Mouse (Mus musculus) liver, embryonic 13.5 days (tissue): ENCODE data around the gene Prrx1. TPM values are rescaled to one million over a fixed set of nuclear protein-coding genes. Genes with fewer than 3 reads are reported as not detected.
A peak's percentile ranks its signal among the peaks of the same experiment; 100 is the strongest.

Experiments
- ATAC-seq: fragments of 200-750 bp; cut with Nextera tagmentation; 2 replicates; pipeline ENCODE4 v1.8.0; 2017; ENCODE audit warnings: low read depth, mild to moderate bottlenecking, moderate number of reproducible peaks, moderate library complexity
- DNase-seq: peaks from one replicate; pipeline ENCODE4 v3.0.0; 2022
- H3K27ac ChIP-seq: fragments of 300-500 bp; sonication (generic); 2 replicates; pipeline ENCODE4 v1.5.1; 2015; ENCODE audit warnings: moderate library complexity, mild to moderate bottlenecking, inconsistent platforms
- H3K27me3 ChIP-seq: fragments of 300-500 bp; sonication (generic); 2 replicates; pipeline ENCODE4 v1.6.1; 2015; ENCODE audit warnings: mild to moderate bottlenecking, inconsistent platforms
- H3K36me3 ChIP-seq: fragments of 300-500 bp; sonication (generic); 2 replicates; pipeline ENCODE4 v1.6.1; 2015; ENCODE audit warnings: mild to moderate bottlenecking, inconsistent platforms
- H3K4me1 ChIP-seq: fragments of 300-500 bp; sonication (generic); replicated peaks from 2 replicates; pipeline ENCODE4 v1.6.1; 2015; ENCODE audit warnings: inconsistent platforms
- H3K4me2 ChIP-seq: fragments of 300-500 bp; sonication (generic); 2 replicates; pipeline ENCODE4 v1.6.1; 2015; ENCODE audit warnings: inconsistent platforms, mild to moderate bottlenecking, moderate library complexity
- H3K4me3 ChIP-seq: fragments of 300-500 bp; sonication (generic); replicated peaks from 2 replicates; pipeline ENCODE4 v1.5.1; 2015; ENCODE audit warnings: mild to moderate bottlenecking, inconsistent platforms
- H3K9ac ChIP-seq: fragments of 300-500 bp; sonication (generic); 2 replicates; pipeline ENCODE4 v1.6.1; 2015; ENCODE audit warnings: mild to moderate bottlenecking, inconsistent platforms
- H3K9me3 ChIP-seq: fragments of 300-500 bp; sonication (generic); replicated peaks from 2 replicates; pipeline ENCODE4 v1.6.1; 2016; ENCODE audit warnings: inconsistent platforms
- WGBS: fragments of 180-500 bp; shearing (Covaris S2); methylation state at CpG from one replicate; pipeline ENCODE4 v1.1.7; 2015; ENCODE audit not compliant: insufficient replicate concordance; 5-methylcytosine and 5-hydroxymethylcytosine counted together
- polyA plus RNA-seq: library from polyadenylated mRNA; unstranded; fragments of >200 nt; fragmentation: Nextera tagmentation; extraction: Ambion mirVana; gene quantifications from 2 replicates; pipeline ENCODE4 v1.2.1, GENCODE M21; 2015

Prrx1 gene
- polyA plus RNA-seq, 1 experiment from 2014 or later: 0.25 TPM

- Histone ChIP-seq H3K9ac (no peak overlapping the region), H3K4me3 (no peak overlapping the region)
These were observed 3.3 kb downstream of the Prrx1 start for GRCm38 (mm10) chr1:163310023-163310754.

GRCm38 (mm10) chr1:163309466-163309865 is 4.0 kb downstream of the Prrx1 start:
- peaks cover 72% of the 10 kb centered on the region for H3K27me3 ChIP-seq
- no peak overlapping the region for H3K4me3 ChIP-seq

More at GRCm38 (mm10) chr1:163310023-163310754, 3.3 kb downstream of the Prrx1 start:
- H3K4me1 ChIP-seq: no peaks in the 10 kb centered on the region
- no peaks in the 10 kb centered on the region for H3K9me3 ChIP-seq
- 24% methylated on average over 8 of the region's 8 CpGs for WGBS
- no peak for ATAC-seq
- H3K4me2 ChIP-seq: no peak overlapping the region
- H3K27ac ChIP-seq: no peak overlapping the region
- DNase-seq: no peak
- H3K27me3 ChIP-seq: peaks cover 80% of the 10 kb centered on the region
- H3K36me3 ChIP-seq: no peaks in the 10 kb centered on the region

GRCm38 (mm10) chr1:163308631-163309030 is 4.9 kb downstream of the Prrx1 start:
- 2% methylated on average over 24 of the region's 24 CpGs for WGBS
- Histone ChIP-seq H3K9ac (no peak overlapping the region), H3K4me1 (no peaks in the 10 kb centered on the region), H3K27me3 (peaks cover 64% of the 10 kb centered on the region), H3K4me2 (0 out of 2 replicates have a peak overlapping the region, but pooled peaks have one; percentile 10), H3K4me3 (no peak overlapping the region), H3K36me3 (no peaks in the 10 kb centered on the region), H3K9me3 (no peaks in the 10 kb centered on the region), H3K27ac (no peak overlapping the region)
- DNase-seq: no peak
- ATAC-seq: no peak

More at GRCm38 (mm10) chr1:163309466-163309865, 4.0 kb downstream of the Prrx1 start:
- no peaks in the 10 kb centered on the region for H3K4me1 ChIP-seq
- H3K9me3 ChIP-seq: no peaks in the 10 kb centered on the region
- no peak overlapping the region for H3K9ac ChIP-seq
- no peak overlapping the region for H3K4me2 ChIP-seq
- H3K36me3 ChIP-seq: no peaks in the 10 kb centered on the region
- no peak for ATAC-seq
- WGBS: 13% methylated on average over 2 of the region's 2 CpGs
- no peak for DNase-seq
- no peak overlapping the region for H3K27ac ChIP-seq

GRCm38 (mm10) chr1:163307706-163308105 is 5.8 kb downstream of the Prrx1 start:
- no peak overlapping the region for H3K27ac ChIP-seq
- no peak for ATAC-seq
- H3K4me1 ChIP-seq: no peaks in the 10 kb centered on the region
- WGBS: 40% methylated on average over 11 of the region's 11 CpGs
- H3K36me3 ChIP-seq: no peaks in the 10 kb centered on the region
- H3K27me3 ChIP-seq: peaks cover 55% of the 10 kb centered on the region
- DNase-seq: no peak
- H3K9ac ChIP-seq: no peak overlapping the region
- no peak overlapping the region for H3K4me2 ChIP-seq
- no peaks in the 10 kb centered on the region for H3K9me3 ChIP-seq
- H3K4me3 ChIP-seq: no peak overlapping the region

GRCm38 (mm10) chr1:163305956-163306355 is 7.6 kb downstream of the Prrx1 start:
- Histone ChIP-seq H3K27me3 (peaks cover 37% of the 10 kb centered on the region), H3K4me1 (no peaks in the 10 kb centered on the region), H3K4me2 (no peak overlapping the region), H3K27ac (no peak overlapping the region), H3K36me3 (no peaks in the 10 kb centered on the region), H3K9ac (no peak overlapping the region), H3K4me3 (no peak overlapping the region), H3K9me3 (no peaks in the 10 kb centered on the region)
- DNase-seq (no peak), ATAC-seq (no peak)
- 45% methylated on average over 1 of the region's 1 CpGs for WGBS

GRCm38 (mm10) chr1:163304837-163305236 is 8.7 kb downstream of the Prrx1 start:
- no peak overlapping the region for H3K27ac ChIP-seq
- no peak overlapping the region for H3K9ac ChIP-seq
- 76% methylated on average over 3 of the region's 3 CpGs for WGBS
- DNase-seq: no peak
- no peaks in the 10 kb centered on the region for H3K36me3 ChIP-seq
- no peak overlapping the region for H3K4me3 ChIP-seq
- H3K27me3 ChIP-seq: peaks cover 26% of the 10 kb centered on the region
- H3K4me1 ChIP-seq: no peaks in the 10 kb centered on the region
- H3K9me3 ChIP-seq: no peaks in the 10 kb centered on the region
- ATAC-seq: no peak
- no peak overlapping the region for H3K4me2 ChIP-seq

GRCm38 (mm10) chr1:163302292-163302691 is 11.2 kb downstream of the Prrx1 start:
- no peak overlapping the region for H3K27ac ChIP-seq
- H3K4me3 ChIP-seq: no peak overlapping the region
- H3K27me3 ChIP-seq: peaks cover under 1% of the 10 kb centered on the region; the same call in 1 of the 2 replicates
- ATAC-seq: no peak
- no peaks in the 10 kb centered on the region for H3K36me3 ChIP-seq
- H3K9me3 ChIP-seq: no peaks in the 10 kb centered on the region
- H3K4me1 ChIP-seq: no peaks in the 10 kb centered on the region
- 26% methylated on average over 6 of the region's 6 CpGs for WGBS
- H3K9ac ChIP-seq: no peak overlapping the region
- DNase-seq: no peak
- H3K4me2 ChIP-seq: no peak overlapping the region

GRCm38 (mm10) chr1:163293152-163293551 is 20.4 kb downstream of the Prrx1 start:
- H3K36me3 ChIP-seq: no peaks in the 10 kb centered on the region
- 59% methylated on average over 4 of the region's 4 CpGs for WGBS
- no peaks in the 10 kb centered on the region for H3K9me3 ChIP-seq
- no peaks in the 10 kb centered on the region for H3K4me1 ChIP-seq
- no peak overlapping the region for H3K27ac ChIP-seq
- DNase-seq (no peak), ATAC-seq (no peak)
- H3K4me3 ChIP-seq: no peak overlapping the region
- H3K9ac ChIP-seq: no peak overlapping the region
- no peak overlapping the region for H3K4me2 ChIP-seq
- no peaks in the 10 kb centered on the region for H3K27me3 ChIP-seq

GRCm38 (mm10) chr1:163291925-163292324 is 21.6 kb downstream of the Prrx1 start:
- H3K36me3 ChIP-seq: no peaks in the 10 kb centered on the region
- H3K9me3 ChIP-seq: no peaks in the 10 kb centered on the region
- no peaks in the 10 kb centered on the region for H3K4me1 ChIP-seq
- H3K9ac ChIP-seq: no peak overlapping the region
- no peak for DNase-seq
- no peak overlapping the region for H3K4me2 ChIP-seq
- H3K4me3 ChIP-seq: no peak overlapping the region
- WGBS: 68% methylated on average over 2 of the region's 2 CpGs
- H3K27me3 ChIP-seq: no peaks in the 10 kb centered on the region
- ATAC-seq: no peak
- H3K27ac ChIP-seq: no peak overlapping the region

- H3K4me1 ChIP-seq: no peaks in the 10 kb centered on the region
- H3K9me3 ChIP-seq: no peaks in the 10 kb centered on the region
- 78% methylated on average over 7 of the region's 7 CpGs for WGBS
- H3K36me3 ChIP-seq: no peaks in the 10 kb centered on the region
- H3K4me2 ChIP-seq: no peak overlapping the region
- H3K27me3 ChIP-seq: no peaks in the 10 kb centered on the region
- H3K4me3 ChIP-seq: no peak overlapping the region
- no peak for ATAC-seq
- no peak overlapping the region for H3K27ac ChIP-seq
- H3K9ac ChIP-seq: no peak overlapping the region
- no peak for DNase-seq
These were observed 24.4 kb downstream of the Prrx1 start for GRCm38 (mm10) chr1:163289131-163289530.

GRCm38 (mm10) chr1:163285539-163285938 is 28.0 kb downstream of the Prrx1 start:
- WGBS: 51% methylated on average over 1 of the region's 1 CpGs
- H3K4me3 ChIP-seq: no peak overlapping the region
- no peak overlapping the region for H3K9ac ChIP-seq
- DNase-seq: no peak
- H3K36me3 ChIP-seq: no peaks in the 10 kb centered on the region
- H3K4me2 ChIP-seq: no peak overlapping the region
- ATAC-seq: no peak
- no peaks in the 10 kb centered on the region for H3K27me3 ChIP-seq
- no peaks in the 10 kb centered on the region for H3K4me1 ChIP-seq
- H3K27ac ChIP-seq: no peak overlapping the region
- H3K9me3 ChIP-seq: no peaks in the 10 kb centered on the region

GRCm38 (mm10) chr1:163285136-163285535 is 28.4 kb downstream of the Prrx1 start:
- no peaks in the 10 kb centered on the region for H3K9me3 ChIP-seq
- WGBS: 40% methylated on average over 3 of the region's 3 CpGs
- no peaks in the 10 kb centered on the region for H3K27me3 ChIP-seq
- H3K36me3 ChIP-seq: no peaks in the 10 kb centered on the region
- no peak overlapping the region for H3K9ac ChIP-seq
- DNase-seq (no peak), ATAC-seq (no peak)
- H3K4me2 ChIP-seq: no peak overlapping the region
- no peak overlapping the region for H3K4me3 ChIP-seq
- H3K4me1 ChIP-seq: no peaks in the 10 kb centered on the region
- H3K27ac ChIP-seq: no peak overlapping the region
